Mouse (Mus musculus): Measurements from ENCODE around the gene Apol9a. TPM values are rescaled to one million over a fixed set of nuclear protein-coding genes. Genes with fewer than 3 reads are reported as not detected.
"Not testable (repeated sequence)": the region's sequence is repeated elsewhere in the genome, so short reads cannot be mapped to it uniquely, and the experiment has no call there.

Apol9a gene
- total RNA-seq (2014; fragmentation: Nextera tagmentation), result not detected in 2 replicates
- 0.17 and 0.33 TPM in 2 replicates for total RNA-seq (2017)
- polyA plus RNA-seq (2012), result not detected in 2 replicates

DNA sequence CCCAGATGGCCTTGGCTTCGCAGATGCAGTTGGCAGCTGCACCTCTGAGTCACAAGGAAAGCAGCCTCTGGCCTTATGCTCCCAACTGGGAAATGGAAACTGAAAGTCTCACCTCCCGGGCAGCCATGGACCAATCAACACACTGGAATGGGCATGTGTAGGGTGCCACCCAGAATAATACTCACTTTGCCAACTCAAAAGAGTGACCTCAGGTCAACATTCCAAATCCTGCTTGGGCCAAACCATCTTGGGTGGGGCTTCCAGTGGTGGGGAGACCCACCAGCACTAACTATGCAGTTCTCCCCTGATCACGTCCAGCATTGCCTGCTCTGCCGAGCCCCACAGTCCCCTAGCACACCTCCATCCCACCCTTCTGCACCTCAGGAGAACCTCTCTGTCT, at the start of gene Apol9a:
Gene Apol9a (minus strand): TSS at position 101 of the 400 bp plus-strand sequence.
- ATAC-seq (ENCODE audit: extremely low read depth, insufficient number of reproducible peaks, low FRiP score, poor library complexity, severe bottlenecking); DNase-seq (ENCODE audit: low spot score); H3K9me3 ChIP-seq (replicated peaks); H3K4me3 ChIP-seq (ENCODE audit: low read depth, low read length); H3K4me1 ChIP-seq (ENCODE audit: insufficient read depth, low read depth, low read length); H3K36me3 ChIP-seq (replicated peaks); H3K27me3 ChIP-seq (ENCODE audit: insufficient read depth, low read length): not testable (repeated sequence)

GRCm38 (mm10) chr15:77449927-77450326, 39.0 kb upstream of the Apol9a start:
- H3K36me3 ChIP-seq (replicated peaks), result not testable (repeated sequence)

GRCm38 (mm10) chr15:77447392-77447791, 36.5 kb upstream of the Apol9a start, which contains the start of gene Apol7b:
TSS of gene Apol7b (minus strand) at chr15:77447492.
- H3K27me3 ChIP-seq (ENCODE audit: insufficient read depth, low read length); H3K4me1 ChIP-seq (ENCODE audit: insufficient read depth, low read depth, low read length); H3K36me3 ChIP-seq (replicated peaks); H3K4me3 ChIP-seq (ENCODE audit: low read depth, low read length); ATAC-seq (ENCODE audit: extremely low read depth, insufficient number of reproducible peaks, low FRiP score, poor library complexity, severe bottlenecking); DNase-seq (ENCODE audit: low spot score); H3K9me3 ChIP-seq (replicated peaks): not testable (repeated sequence)

More at GRCm38 (mm10) chr15:77449927-77450326, 39.0 kb upstream of the Apol9a start:
- not testable (repeated sequence) for H3K9me3 ChIP-seq (replicated peaks); DNase-seq (ENCODE audit: low spot score); H3K4me3 ChIP-seq (ENCODE audit: low read depth, low read length); ATAC-seq (ENCODE audit: extremely low read depth, insufficient number of reproducible peaks, low FRiP score, poor library complexity, severe bottlenecking); H3K4me1 ChIP-seq (ENCODE audit: insufficient read depth, low read depth, low read length); H3K27me3 ChIP-seq (ENCODE audit: insufficient read depth, low read length)

DNA sequence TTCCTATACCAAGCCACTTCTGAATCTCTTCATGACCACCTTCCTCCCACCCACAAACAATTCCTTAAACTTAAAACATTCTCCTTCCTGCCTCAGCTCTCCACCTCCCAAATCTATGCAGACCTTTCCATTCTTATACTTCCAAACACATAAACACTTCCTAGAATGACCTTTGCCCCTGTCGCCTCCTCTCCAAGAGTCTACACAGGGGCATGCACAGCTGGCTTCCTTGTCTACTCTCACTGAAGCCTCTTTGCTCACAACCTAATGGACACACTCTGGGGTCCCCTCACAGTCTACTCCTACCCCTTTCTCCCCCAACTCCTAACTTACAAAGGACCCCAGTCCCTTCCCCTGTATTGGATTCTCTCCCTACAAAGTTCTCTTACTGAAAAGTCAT, 34.7 kb upstream of the Apol9a start:
- not testable (repeated sequence) for H3K4me3 ChIP-seq (ENCODE audit: low read depth, low read length); DNase-seq (ENCODE audit: low spot score); ATAC-seq (ENCODE audit: extremely low read depth, insufficient number of reproducible peaks, low FRiP score, poor library complexity, severe bottlenecking); H3K9me3 ChIP-seq (replicated peaks); H3K4me1 ChIP-seq (ENCODE audit: insufficient read depth, low read depth, low read length); H3K27me3 ChIP-seq (ENCODE audit: insufficient read depth, low read length); H3K36me3 ChIP-seq (replicated peaks)

DNA sequence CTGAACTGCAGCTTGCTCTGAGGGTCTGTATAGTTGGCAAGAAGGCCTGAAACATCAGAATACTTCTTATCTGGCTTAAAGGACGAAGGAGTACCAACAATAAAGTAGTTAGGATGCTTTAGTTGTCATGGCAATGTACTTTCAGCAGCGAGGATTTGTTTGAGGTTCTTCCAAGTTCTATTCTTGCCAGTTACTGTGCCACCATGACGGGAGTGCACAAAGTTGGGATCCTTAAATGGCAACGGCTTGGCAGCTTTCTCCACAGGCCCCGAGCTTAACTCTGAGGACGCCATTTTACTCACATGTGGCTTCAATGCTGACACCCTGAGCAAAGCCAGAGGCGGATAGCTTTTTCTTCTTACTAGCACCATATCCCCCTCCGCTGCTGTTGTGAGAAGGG, 33.8 kb upstream of the Apol9a start:
- not testable (repeated sequence) for ATAC-seq (ENCODE audit: extremely low read depth, insufficient number of reproducible peaks, low FRiP score, poor library complexity, severe bottlenecking); H3K36me3 ChIP-seq (replicated peaks); H3K4me3 ChIP-seq (ENCODE audit: low read depth, low read length); H3K9me3 ChIP-seq (replicated peaks); H3K27me3 ChIP-seq (ENCODE audit: insufficient read depth, low read length); H3K4me1 ChIP-seq (ENCODE audit: insufficient read depth, low read depth, low read length); DNase-seq (ENCODE audit: low spot score)

GRCm38 (mm10) chr15:77428690-77429448, 17.9 kb upstream of the Apol9a start:
- H3K36me3 ChIP-seq (replicated peaks); H3K4me1 ChIP-seq (ENCODE audit: insufficient read depth, low read depth, low read length); DNase-seq (ENCODE audit: low spot score); H3K9me3 ChIP-seq (replicated peaks); ATAC-seq (ENCODE audit: extremely low read depth, insufficient number of reproducible peaks, low FRiP score, poor library complexity, severe bottlenecking); H3K4me3 ChIP-seq (ENCODE audit: low read depth, low read length); H3K27me3 ChIP-seq (ENCODE audit: insufficient read depth, low read length): not testable (repeated sequence)

GRCm38 (mm10) chr15:77422925-77423324, 12.0 kb upstream of the Apol9a start:
- not testable (repeated sequence) for H3K4me3 ChIP-seq (ENCODE audit: low read depth, low read length); ATAC-seq (ENCODE audit: extremely low read depth, insufficient number of reproducible peaks, low FRiP score, poor library complexity, severe bottlenecking); H3K9me3 ChIP-seq (replicated peaks); DNase-seq (ENCODE audit: low spot score); H3K4me1 ChIP-seq (ENCODE audit: insufficient read depth, low read depth, low read length); H3K36me3 ChIP-seq (replicated peaks); H3K27me3 ChIP-seq (ENCODE audit: insufficient read depth, low read length)

- H3K27me3 ChIP-seq (ENCODE audit: insufficient read depth, low read length); ATAC-seq (ENCODE audit: extremely low read depth, insufficient number of reproducible peaks, low FRiP score, poor library complexity, severe bottlenecking); DNase-seq (ENCODE audit: low spot score); H3K9me3 ChIP-seq (replicated peaks); H3K4me3 ChIP-seq (ENCODE audit: low read depth, low read length); H3K4me1 ChIP-seq (ENCODE audit: insufficient read depth, low read depth, low read length); H3K36me3 ChIP-seq (replicated peaks): not testable (repeated sequence)
These were observed 8.7 kb upstream of the Apol9a start for GRCm38 (mm10) chr15:77419657-77420056.

DNA sequence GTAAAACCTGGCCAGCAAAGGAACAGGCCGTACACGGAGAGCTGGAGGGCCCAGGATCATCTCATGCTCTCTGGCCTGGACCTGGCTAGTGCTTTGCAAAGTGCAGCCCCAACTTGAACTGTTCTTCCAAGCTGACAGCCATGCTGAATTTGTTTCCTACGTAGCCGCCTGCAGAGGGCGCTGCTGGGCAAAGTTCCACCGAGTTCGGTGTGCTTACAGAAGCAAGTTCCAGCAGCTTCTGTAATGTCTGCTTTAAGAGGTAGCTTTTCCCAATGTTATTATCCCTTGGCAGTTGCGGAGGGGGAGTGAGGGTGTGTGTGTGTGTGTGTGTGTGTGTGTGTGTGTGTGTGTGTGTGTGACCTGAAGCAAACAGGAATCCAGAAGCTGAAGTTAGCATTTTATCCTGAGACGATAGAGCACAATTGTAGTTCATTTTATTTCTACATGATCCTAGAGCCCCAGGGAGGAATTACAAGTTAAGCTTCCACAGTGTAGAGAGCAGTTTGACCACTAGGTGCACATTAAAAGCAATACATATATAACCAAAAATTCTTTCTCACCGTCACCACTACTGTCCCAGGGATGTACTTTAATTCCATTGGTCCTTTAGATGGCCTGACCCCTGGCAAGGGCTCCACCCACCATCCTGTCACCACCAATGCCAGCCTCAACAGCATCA, 5.9 kb upstream of the Apol9a start:
- not testable (repeated sequence) for ATAC-seq (ENCODE audit: extremely low read depth, insufficient number of reproducible peaks, low FRiP score, poor library complexity, severe bottlenecking); H3K4me3 ChIP-seq (ENCODE audit: low read depth, low read length); H3K36me3 ChIP-seq (replicated peaks); H3K9me3 ChIP-seq (replicated peaks); H3K27me3 ChIP-seq (ENCODE audit: insufficient read depth, low read length); H3K4me1 ChIP-seq (ENCODE audit: insufficient read depth, low read depth, low read length); DNase-seq (ENCODE audit: low spot score)

DNA sequence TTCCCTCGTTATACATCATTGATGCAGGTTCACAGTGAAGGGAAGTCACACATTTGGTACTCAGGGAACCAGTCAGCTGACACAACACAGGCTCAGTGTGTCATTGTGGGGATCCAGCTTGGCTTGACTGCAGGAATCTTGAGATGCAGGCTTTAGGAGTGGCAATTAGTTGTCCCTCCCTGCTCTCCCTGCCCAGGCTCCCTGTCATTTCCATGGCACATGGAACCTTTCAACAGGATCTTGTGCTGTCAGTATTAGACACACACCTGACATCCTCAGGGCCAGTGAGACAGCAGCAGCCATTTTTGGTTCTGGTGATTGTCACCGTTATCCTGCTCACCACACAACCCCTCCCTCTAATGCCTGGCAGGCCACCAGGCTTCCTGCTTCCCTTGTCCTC, 4.7 kb upstream of the Apol9a start:
- H3K9me3 ChIP-seq (replicated peaks); H3K4me1 ChIP-seq (ENCODE audit: insufficient read depth, low read depth, low read length); H3K27me3 ChIP-seq (ENCODE audit: insufficient read depth, low read length); H3K36me3 ChIP-seq (replicated peaks); DNase-seq (ENCODE audit: low spot score); H3K4me3 ChIP-seq (ENCODE audit: low read depth, low read length); ATAC-seq (ENCODE audit: extremely low read depth, insufficient number of reproducible peaks, low FRiP score, poor library complexity, severe bottlenecking): not testable (repeated sequence)

- H3K9me3 ChIP-seq (replicated peaks); ATAC-seq (ENCODE audit: extremely low read depth, insufficient number of reproducible peaks, low FRiP score, poor library complexity, severe bottlenecking); H3K27me3 ChIP-seq (ENCODE audit: insufficient read depth, low read length); H3K4me1 ChIP-seq (ENCODE audit: insufficient read depth, low read depth, low read length); H3K36me3 ChIP-seq (replicated peaks); DNase-seq (ENCODE audit: low spot score); H3K4me3 ChIP-seq (ENCODE audit: low read depth, low read length): not testable (repeated sequence)
These were observed 1.8 kb upstream of the Apol9a start for GRCm38 (mm10) chr15:77412695-77413094.

DNA sequence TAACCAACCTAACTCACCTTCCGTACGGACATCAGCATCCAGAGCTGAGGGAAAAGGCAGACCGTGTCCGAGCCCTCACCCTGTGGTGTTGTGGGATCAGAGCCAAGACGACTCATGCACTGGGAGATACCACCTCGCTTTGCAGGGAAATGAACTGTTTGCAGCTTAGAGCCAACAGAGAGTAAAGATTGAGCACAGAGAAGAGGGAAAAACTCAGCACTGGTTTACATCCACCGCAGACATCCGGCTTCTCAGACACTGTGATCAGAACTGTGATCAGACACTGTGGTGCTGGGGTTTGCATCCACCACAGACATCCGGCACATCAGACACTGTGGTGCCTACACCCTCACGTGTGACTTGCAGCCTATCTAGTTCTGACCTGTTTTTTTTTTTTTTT, 4.6 kb downstream of the Apol9a start:
- H3K27me3 ChIP-seq (ENCODE audit: insufficient read depth, low read length); H3K36me3 ChIP-seq (replicated peaks); H3K9me3 ChIP-seq (replicated peaks); ATAC-seq (ENCODE audit: extremely low read depth, insufficient number of reproducible peaks, low FRiP score, poor library complexity, severe bottlenecking); DNase-seq (ENCODE audit: low spot score); H3K4me3 ChIP-seq (ENCODE audit: low read depth, low read length); H3K4me1 ChIP-seq (ENCODE audit: insufficient read depth, low read depth, low read length): not testable (repeated sequence)
